Mouse (Mus musculus) yolk sac, embryonic 10.5 days (tissue): ENCODE measurements at regions not wholly inside any gene's neighbourhood (a gene's known extent, or its start where the extent isn't known, plus 50 kb on each side); places are given as distances from the start of the nearest gene placed in this dataset.

Experiments used
- DNase-seq: peaks from one replicate; pipeline ENCODE4 v3.0.0-alpha.2; 2017; ENCODE audit warnings: low spot score

GRCm38 (mm10) chr19:15487576-15487975 lies 459.6 kb downstream of the Psat1 start:
- DNase-seq: no peak

- no peak for DNase-seq
Observed at GRCm38 (mm10) chr19:15481605-15482004, 465.5 kb downstream of the Psat1 start.

DNA sequence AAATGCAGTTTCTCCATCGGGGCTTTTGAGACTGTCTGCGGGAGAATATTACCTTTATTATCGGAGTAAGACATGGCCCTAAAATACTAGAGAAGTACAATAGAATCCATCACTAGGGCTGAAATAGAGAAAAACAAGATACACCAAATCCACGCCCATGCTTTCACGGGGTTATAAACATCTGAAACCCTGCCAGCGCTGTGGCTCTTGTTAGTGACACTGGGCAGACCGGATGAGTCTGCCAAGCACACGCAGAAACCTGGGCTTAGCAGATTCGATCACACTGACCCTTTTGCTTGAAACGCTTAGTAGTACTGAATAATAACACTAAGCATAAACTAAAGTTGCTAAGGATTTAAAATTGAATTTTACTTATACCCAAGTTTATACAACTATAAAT lies 477.6 kb downstream of the Psat1 start:
- DNase-seq: no peak

DNA sequence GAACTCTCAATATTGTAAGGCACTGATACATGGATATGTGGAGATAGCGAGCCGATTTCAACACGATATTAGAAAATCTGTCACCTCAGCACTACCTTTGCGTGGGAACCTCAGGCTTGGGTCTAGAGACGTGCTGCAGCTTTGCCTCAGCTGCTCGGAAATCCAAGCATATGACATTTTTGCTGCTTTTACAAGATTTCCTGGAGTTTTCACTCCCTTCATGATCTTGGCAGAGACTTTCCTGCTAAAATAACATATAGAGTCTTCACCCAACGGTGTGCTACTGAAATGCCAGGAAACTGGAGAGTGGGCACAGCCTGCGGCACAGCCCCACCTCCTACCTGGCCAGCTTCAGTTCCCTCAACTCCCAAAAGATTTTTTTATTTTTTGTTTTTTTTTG lies 480.4 kb downstream of the Psat1 start:
- no peak for DNase-seq

DNA sequence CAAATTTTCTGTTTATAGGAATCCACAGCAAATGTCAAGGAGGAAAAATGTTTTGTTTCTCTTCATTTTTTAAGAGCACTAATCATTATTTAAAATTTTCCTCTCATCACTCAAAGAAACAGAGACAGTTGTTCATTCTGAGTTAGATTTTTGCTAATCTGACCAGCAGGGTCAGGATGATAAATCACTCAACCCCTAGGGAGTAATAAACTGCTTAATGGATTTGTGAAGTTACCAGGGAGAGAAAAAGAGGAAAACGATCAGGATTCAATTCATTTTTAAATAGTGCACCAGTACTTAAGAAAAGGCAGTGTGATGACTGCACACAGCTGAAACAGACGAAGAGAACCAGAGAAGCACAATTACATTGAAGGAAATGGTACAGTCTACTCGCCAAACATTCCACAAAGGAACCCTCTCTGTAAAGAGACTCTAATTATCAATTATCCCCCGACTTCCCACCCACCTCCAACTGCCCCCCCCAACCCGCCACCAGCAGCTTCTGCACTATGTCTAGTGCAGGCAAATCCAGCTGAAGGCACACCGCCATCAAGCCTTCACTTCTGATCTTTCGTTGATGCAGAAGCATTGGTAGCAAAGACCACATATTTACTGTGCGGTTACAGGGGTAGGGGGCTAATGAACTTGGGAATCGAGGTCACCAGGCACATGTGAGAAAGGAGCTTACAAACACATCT lies 481.9 kb downstream of the Psat1 start:
- DNase-seq: no peak

DNA sequence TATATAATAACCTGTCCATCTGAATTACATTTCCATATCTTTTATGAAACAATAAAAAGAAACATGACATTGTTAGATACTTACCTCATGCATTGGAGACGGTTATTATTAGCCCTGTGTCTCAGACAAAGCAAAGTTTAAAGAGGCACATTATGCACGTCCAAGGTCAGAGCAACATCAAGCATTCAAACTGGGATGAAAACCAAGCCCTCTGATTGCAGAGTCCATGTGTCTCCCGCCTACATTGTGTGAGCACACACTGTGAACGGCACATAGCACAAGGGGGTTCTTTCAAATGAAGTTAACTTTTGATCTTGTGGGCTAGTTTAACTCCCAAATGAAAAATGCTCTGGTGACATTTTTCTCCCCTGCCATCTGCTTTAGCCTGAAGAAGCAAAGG lies 489.3 kb downstream of the Psat1 start:
- DNase-seq: no peak

- no peak for DNase-seq
Observed at GRCm38 (mm10) chr19:15456943-15457735, 490.0 kb downstream of the Psat1 start.

DNA sequence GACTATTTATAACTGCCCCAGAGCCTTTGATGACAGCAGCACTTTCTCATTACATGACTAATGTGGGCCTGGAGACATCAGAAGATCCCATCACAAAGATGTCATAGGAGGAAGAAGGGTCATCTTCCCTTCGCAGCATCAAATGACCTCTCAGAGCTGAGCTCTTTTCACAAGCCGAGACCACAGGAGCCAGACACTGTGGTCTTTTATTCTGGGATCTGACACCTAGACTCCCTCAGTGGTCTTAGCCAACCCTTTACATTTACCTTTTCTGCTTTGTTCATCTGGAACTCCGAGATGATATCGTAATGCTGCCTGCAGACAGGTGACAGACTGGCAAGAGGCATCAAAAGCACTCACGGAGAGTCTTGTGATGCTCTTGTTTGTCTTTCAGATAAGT lies 498.1 kb downstream of the Psat1 start:
- DNase-seq: no peak

GRCm38 (mm10) chr19:15431798-15432197 lies 515.3 kb downstream of the Psat1 start:
- no peak for DNase-seq

DNA sequence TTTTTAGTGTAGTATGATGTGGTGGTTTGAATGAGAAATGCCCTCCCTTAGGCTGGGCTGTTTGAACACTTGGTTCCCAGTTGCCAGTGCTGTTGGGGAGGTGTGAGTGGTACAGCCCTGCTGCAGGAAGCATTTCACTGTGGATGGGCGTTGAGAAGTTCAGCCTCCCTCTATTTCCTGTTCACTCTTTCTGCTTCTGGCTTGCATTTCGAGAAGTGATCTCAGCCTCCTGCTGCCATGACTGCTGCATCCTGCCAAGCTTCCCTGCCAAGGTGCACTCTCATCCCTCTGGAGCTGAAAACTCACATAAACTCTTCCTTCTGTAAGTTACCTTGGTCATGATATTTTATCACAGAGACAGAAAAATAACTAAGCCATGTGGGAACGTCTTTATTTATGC lies 525.8 kb downstream of the Psat1 start:
- no peak for DNase-seq

GRCm38 (mm10) chr19:15398624-15399023 lies 548.5 kb downstream of the Psat1 start:
- no peak for DNase-seq

- DNase-seq: no peak
Observed at GRCm38 (mm10) chr19:15371682-15372081, 575.5 kb downstream of the Psat1 start.

DNA sequence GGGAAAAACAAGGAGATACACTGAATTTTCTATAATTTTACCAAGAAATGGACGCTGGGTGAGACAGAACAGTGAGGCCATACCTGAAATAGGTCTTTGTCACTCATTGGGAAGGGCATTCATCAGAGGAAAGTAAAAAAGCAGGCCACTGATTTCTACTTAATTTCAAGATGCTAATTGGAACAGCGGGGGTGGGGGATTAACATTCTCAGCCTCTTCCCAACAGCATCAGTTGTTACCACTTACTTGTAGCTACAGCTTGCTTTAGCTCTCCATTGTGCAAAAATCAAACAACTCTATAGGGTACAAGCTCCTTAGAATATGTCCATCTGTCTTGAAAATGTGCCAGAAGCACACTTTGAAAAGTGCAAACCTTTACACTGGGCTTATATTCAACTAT lies 580.2 kb downstream of the Psat1 start:
- no peak for DNase-seq

DNA sequence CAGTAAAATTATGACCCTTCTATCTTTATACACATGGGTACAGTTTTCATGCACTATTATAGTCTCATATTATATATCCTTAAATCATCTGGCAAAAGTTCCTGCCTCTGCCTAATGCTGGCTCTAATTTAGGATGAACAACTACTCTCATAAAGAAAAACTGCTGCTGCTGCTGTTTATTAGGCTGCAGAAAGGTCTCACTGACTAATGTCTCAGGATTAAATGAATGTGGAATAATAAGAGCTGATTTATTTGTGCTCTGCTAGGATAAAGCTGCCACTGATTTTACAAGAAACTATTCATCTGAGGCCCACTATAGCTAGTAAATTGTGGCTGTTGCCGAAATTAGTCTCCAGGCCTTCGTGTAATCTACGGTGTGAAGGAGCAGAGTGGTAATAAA lies 590.0 kb downstream of the Psat1 start:
- DNase-seq: no peak

DNA sequence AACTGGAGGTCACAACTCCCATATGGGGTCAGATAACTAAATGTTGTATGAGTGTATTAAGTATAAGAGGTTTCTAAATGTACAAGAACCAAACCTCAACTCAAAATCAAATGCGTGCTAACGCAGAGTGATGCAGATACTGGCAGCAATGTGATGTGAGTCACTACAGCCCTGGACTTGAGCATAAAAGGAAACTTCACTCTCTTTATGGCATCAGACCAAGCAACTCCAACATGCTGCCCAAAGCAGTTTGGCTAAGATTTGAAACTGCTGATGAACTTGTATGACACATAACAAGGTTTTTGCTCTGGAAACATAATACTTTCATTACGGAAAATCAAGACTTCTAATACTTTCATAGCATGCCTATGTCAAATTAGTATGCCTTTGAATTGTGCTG lies 598.8 kb downstream of the Psat1 start:
- DNase-seq: no peak

- no peak for DNase-seq
Observed at GRCm38 (mm10) chr19:15342229-15342628, 604.9 kb downstream of the Psat1 start.

- peak; percentile 5 for DNase-seq
Observed at GRCm38 (mm10) chr19:15340305-15340983, 606.7 kb downstream of the Psat1 start.

- no peak for DNase-seq
Observed at GRCm38 (mm10) chr19:15339979-15340304, 607.2 kb downstream of the Psat1 start.

- DNase-seq: no peak
Observed at GRCm38 (mm10) chr19:15330155-15330554, 617.0 kb downstream of the Psat1 start.

GRCm38 (mm10) chr19:15299474-15299873 lies 647.7 kb downstream of the Psat1 start:
- DNase-seq: no peak

GRCm38 (mm10) chr19:15285016-15285415 lies 662.1 kb downstream of the Psat1 start:
- DNase-seq: no peak

GRCm38 (mm10) chr19:15242781-15243180 lies 644.9 kb upstream of the Tle4 start:
- DNase-seq: no peak
